Mouse (Mus musculus) testis, adult 2 months (tissue): ENCODE data around the gene Manba.

ENCODE experiments used
- CTCF ChIP-seq: fragments of 200-500 bp; IDR thresholded peaks from 2 replicates; pipeline ENCODE4 v1.5.1; 2012; ENCODE audit warnings: low read depth, mild to moderate bottlenecking, inconsistent platforms, low read length, moderate library complexity; ENCODE audit not compliant: control insufficient read depth, insufficient read depth, insufficient replicate concordance
- POLR2A ChIP-seq: fragments of 200-500 bp; IDR thresholded peaks from 2 replicates; pipeline ENCODE4 v1.6.1; 2012; ENCODE audit warnings: low read depth, mild to moderate bottlenecking, inconsistent platforms, low read length, moderate library complexity; ENCODE audit not compliant: control insufficient read depth

DNA sequence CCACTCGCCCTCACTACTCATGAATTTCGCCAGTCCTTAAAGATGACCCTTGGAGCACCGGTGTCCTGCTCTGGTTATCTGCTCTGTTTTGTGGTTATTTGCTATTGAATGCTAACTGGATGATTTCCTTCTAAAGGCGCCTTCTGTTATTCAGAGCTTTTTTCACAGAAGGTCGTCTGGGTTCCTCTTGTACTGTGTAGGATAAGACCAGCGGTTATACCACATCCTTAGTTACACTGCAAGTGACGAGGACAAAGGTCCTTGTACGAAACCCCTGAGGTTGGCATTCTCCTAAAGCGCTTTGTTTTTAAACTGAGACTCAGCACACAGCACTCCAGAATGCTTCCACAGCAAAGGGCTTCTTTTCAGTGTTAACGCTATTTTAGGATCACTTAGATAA lies 117.3 kb downstream of the Manba start:
- TF ChIP-seq POLR2A (no peak), CTCF (no peak)
